Mouse (Mus musculus) adipocyte (in vitro differentiated cells): ENCODE measurements at regions not wholly inside any gene's neighbourhood (a gene's known extent, or its start where the extent isn't known, plus 50 kb on each side); places are given as distances from the start of the nearest gene placed in this dataset.

ENCODE experiments used
- DNase-seq: peaks from one replicate; pipeline ENCODE4 v3.0.0-alpha.2; 2016; ENCODE audit warnings: low spot score

- DNase-seq = no peak
These were observed 100.8 kb upstream of the Gm12830 start for GRCm38 (mm10) chr4:114720696-114721095.

- DNase-seq = no peak
These were observed 100.1 kb upstream of the Gm12830 start for GRCm38 (mm10) chr4:114721386-114721785.

- DNase-seq = no peak
These were observed 93.1 kb upstream of the Gm12830 start for GRCm38 (mm10) chr4:114728235-114729000.

GRCm38 (mm10) chr4:114733256-114734004, 88.1 kb upstream of the Gm12830 start:
- no peak for DNase-seq

GRCm38 (mm10) chr4:114738903-114739667, 82.4 kb upstream of the Gm12830 start:
- no peak for DNase-seq

GRCm38 (mm10) chr4:114748131-114748530, 73.4 kb upstream of the Gm12830 start:
- no peak for DNase-seq

GRCm38 (mm10) chr4:114759837-114760236, 61.7 kb upstream of the Gm12830 start:
- DNase-seq = no peak

- DNase-seq = no peak
These were observed 54.7 kb upstream of the Gm12830 start for GRCm38 (mm10) chr4:114766643-114767393.
